Mouse (Mus musculus): ENCODE results near the gene Tnnc1. TPM values are rescaled to one million over a fixed set of nuclear protein-coding genes. Genes with fewer than 3 reads are reported as not detected.
A peak's percentile ranks its signal among the peaks of the same experiment; 100 is the strongest.

Gene Tnnc1
- total RNA-seq, 2 experiments from 2014 or later, result 1.4 to 1.7 TPM

DNA sequence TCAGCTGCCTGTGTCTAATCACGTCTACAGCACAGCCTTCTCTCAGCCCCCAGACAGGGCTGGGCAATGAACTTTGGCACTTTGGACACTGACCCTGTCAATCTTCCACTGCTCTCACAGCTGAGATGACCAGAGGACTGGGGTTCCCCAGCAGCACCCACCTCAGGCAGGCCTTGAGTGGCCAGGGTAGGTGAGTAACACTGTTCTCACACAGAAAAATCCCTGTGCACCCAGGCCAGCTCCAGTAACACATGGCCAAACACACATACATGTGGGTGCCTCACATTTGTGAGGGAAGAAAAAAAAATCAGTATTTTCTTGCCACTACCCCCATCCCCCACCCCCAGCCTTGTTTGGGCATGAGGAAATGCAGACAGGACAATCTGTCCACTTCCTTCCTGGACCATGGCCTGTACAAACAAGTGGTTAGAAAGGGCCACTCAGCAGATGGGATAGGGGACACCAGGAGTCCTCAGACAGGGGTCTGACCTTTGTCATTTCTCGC, 25.3 kb upstream of the Tnnc1 start:
- intact Hi-C loops (cut with DNase I), result no loop called here

GRCm38 (mm10) chr14:31183541-31183940, 24.6 kb upstream of the Tnnc1 start:
- intact Hi-C loops (cut with DNase I), result no loop called here
- DNase-seq, result no peak

More for the DNA sequence above, 25.3 kb upstream of the Tnnc1 start:
- no peak for DNase-seq

DNA sequence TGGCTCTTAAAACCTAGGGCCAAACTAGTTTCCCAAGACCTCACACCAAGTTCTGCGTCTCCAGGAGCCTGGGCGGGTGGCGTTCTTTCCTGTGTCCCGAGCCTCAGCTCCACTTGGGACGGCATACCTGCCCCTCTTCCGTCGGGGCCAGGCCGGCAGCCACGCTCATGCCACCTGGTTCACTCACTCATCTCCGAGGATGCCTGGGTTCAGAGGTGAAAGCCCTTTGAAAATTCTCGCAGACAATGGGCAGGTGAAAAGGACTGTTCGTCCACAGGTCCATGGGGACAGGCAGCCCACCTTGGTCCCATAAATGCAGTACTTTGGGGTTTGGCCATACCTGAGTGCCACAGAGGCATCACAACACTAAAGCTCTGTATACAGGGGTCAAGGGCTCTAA, 23.9 kb upstream of the Tnnc1 start:
- intact Hi-C loops (cut with DNase I), result no loop called here
- no peak for DNase-seq

DNA sequence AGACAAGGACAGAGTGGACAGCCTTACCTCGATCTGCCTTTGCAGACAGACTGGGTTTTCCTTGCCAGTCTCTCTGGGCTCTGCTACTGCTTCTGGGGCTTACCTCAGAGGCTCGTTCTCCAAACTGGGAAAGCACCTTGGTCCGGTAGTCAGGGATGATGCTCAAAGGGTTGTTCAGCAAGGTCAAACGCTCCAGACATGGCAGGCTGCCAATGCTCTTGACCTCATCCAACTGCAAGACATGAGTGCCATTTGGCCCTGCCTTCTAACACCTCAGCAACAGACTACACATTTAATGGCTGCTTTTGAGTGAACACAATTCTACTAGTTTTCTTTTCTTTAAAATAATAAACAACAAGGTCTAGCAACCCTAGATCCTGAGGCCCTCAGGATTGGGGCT, 21.5 kb upstream of the Tnnc1 start:
- intact Hi-C loops (cut with DNase I), result no loop called here
- no peak for DNase-seq

DNA sequence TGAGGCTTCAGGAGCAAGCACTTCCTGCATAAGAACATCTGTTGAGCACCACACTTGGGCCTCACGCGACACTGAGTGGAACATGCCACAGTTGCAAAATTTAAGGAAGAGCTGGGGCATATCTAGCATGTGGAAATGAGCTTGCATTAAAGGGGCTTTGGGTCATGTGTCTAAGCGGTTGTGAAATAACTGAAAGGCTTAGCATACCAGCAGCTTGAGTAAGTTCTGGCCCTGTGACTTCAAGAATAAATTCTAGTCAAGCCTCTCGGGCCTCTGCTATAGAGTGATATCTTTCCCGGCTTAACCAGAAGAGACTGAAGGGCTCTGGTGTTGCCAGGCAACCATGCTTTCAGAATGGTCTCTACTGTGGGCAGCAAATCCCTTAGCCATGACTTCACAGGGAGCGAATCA, 19.3 kb upstream of the Tnnc1 start:
- intact Hi-C loops (cut with DNase I), result no loop called here
- no peak for DNase-seq

- intact Hi-C loops (cut with DNase I), result no loop called here
- no peak for DNase-seq
These were observed 18.8 kb upstream of the Tnnc1 start for GRCm38 (mm10) chr14:31189348-31189747.

DNA sequence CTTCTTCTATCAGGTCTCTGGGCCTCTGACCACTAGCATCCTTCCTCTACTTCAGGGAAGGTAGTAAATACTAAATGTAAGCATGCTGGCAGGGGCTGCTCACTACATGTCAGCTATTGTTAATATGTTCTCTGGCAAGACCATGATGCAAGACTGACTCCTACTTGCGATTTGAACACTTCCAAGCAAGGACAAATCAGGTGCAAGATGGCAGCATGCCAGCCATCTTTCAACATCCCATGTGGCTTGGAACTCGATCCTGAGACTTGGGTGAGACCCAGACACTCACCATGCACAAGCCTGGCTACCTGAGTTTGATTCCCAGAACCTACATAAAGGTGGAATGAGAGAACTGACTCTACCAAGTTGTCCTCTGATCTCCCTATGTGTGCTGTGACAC, 16.2 kb upstream of the Tnnc1 start:
- intact Hi-C loops (cut with DNase I), result no loop called here

DNA sequence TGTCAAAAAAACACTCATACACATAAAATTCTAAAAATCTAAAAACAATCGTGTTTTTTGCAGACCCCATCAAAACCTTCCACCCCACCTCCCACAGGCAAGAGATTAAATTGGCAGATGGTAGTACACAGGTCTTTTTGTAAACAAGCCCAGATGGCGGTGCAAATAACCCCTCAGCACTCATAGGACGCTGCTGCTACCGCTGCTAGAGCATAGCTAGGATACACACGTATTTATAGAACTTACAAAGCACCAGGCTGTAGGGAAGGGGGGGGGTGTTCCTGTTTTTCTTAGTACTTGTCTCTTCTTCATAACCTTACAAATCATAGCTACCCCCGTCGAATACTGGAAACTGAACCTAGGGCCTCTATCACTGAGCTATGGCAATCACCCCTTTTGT, 14.3 kb upstream of the Tnnc1 start:
- intact Hi-C loops (cut with DNase I), result no loop called here
- no peak for DNase-seq

More for the DNA sequence above, 16.2 kb upstream of the Tnnc1 start:
- peak; percentile 35 for DNase-seq

DNA sequence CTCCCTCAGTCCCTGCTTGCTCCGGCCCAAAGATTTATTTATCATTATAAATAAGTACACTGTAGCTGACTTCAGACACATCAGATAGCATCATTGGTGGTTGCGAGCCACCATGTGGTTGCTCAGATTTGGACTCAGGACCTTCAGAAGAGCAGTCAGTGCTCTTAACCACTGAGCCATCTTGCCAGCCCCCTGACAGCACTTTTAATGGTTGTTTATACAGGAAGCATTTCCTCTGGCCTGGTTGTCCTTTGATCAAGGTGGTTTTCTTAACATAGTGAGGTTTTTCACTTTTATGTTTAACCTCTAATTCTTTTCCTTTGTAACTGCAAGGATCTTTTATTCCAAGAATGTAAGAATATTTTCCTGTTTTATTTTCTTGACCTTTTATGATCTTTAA, 13.7 kb upstream of the Tnnc1 start:
- DNase-seq, result no peak
- intact Hi-C loops (cut with DNase I), result no loop called here

DNA sequence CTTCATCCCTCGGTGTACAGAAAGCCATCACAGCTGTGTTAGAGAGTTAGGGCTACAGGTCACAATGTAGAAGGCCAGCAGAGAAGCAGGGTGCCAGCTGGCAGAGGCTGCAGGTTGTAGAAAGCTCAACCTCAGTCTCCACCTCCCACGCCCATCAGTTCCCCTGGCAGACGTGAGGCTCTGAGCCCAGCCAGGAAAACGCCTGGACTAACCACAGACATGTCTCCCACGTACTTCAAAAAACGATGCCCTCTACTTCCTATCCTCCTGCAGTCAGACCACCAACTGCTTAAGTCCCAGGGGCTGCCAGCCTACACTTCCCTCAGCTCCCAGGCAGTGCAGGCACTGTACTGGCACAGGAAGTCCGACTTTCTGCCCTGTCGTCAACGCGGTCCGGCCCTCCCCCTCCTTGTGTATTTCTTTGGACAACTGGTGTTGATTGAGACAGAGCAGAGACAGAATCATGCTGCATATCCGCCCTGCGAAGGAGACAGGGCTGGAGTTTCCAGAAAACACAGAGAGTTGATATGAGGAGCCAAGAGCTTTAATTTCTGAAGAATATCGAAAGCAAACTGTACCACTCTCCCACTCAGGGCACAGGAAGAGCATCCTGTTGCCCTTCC, 13.1 kb upstream of the Tnnc1 start:
- DNase-seq, result peak; percentile 51
- intact Hi-C loops (cut with DNase I), result no loop called here

- no peak for DNase-seq
These were observed 12.6 kb upstream of the Tnnc1 start for GRCm38 (mm10) chr14:31195521-31195920.

GRCm38 (mm10) chr14:31195968-31196367, 12.1 kb upstream of the Tnnc1 start:
- intact Hi-C loops (cut with DNase I), result no loop called here
- peak; percentile 43 for DNase-seq

More at GRCm38 (mm10) chr14:31195521-31195920, 12.6 kb upstream of the Tnnc1 start:
- intact Hi-C loops (cut with DNase I), result no loop called here

GRCm38 (mm10) chr14:31197547-31198516, 10.3 kb upstream of the Tnnc1 start:
- intact Hi-C loops (cut with DNase I), result no loop called here
- no peak for DNase-seq

DNA sequence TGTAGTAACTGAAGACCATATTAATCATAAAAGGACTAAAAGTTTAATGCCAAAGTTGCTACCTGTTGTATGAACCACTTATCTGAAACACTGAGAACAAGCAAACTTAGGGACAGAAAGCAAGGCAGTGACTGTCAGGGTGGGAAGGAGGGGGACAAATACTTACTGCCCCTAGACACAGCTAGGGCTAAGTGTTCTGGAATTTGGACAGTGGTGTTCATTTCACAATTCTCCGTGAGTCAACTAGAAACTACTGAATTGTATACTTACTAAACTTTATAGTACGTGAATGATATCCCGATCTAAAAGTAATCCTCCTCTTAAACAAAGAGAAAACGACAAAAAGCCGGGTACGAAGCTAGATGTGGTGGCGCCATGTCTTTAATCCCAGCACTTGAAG, 8.5 kb upstream of the Tnnc1 start:
- intact Hi-C loops (cut with DNase I), result no loop called here
- DNase-seq, result no peak

DNA sequence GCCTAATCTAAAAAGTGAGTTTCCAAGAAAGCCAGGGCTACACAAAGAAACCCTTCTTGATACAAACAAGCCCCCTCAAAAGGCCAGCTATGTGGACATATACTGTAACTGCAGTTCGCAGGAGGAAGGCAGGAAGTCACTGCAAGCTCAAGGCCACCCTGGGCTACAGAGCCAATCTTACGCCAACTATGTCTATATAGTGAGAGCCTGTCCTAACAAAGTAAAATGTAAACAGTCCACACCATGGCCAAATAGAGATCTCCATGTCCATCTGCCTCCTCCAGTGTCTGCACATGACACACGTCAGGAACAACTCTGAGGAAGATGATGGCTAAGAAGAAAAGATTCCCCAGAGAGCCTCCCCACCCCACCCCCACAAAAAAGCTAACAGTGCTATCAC, 8.1 kb upstream of the Tnnc1 start:
- intact Hi-C loops (cut with DNase I), result no loop called here
- DNase-seq, result no peak

DNA sequence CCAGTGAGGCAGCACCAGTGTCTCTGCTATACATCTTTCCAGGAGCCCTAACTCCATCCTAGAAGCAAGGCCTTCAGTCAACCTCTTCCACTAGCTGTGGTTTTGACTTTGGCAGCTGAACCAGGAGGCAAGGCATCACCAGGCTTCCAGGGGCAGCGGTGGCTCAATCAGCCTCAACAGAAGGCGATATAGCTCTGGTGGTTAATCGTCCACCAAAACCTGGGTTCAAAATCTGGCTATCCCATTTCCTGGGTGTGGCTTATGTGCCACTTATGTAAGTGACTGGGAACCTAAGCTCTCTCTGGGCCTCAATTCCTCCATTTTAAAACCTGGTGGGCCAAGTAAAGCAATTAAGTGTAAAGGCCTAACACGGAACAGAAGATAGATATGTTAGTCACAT, 3.3 kb upstream of the Tnnc1 start:
- DNase-seq, result no peak
- intact Hi-C loops (cut with DNase I), result no loop called here

DNA sequence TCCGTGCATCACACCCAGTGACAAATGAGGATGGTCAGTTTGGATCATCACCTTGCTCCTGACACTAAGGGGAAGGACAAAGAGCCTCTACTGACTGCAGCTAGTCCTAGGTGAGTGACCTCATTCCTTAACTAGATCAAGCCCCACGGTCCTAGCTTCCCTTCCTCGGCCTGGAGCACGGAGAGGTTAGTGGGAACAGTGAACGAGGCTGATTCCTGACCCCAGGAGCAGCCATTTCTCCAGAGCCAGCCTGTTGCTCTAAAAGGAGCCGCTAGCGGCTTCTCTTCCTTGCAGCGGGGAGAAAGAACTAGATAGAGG, 2.9 kb upstream of the Tnnc1 start:
- intact Hi-C loops (cut with DNase I), result no loop called here
- DNase-seq, result no peak

- intact Hi-C loops (cut with DNase I), result no loop called here
These were observed 2.3 kb upstream of the Tnnc1 start for GRCm38 (mm10) chr14:31205562-31206467.

GRCm38 (mm10) chr14:31206472-31206981, 1.6 kb upstream of the Tnnc1 start:
- DNase-seq, result peak; percentile 99
- intact Hi-C loops (cut with DNase I), result no loop called here

More at GRCm38 (mm10) chr14:31205562-31206467, 2.3 kb upstream of the Tnnc1 start:
- DNase-seq, result peak; percentile 62

DNA sequence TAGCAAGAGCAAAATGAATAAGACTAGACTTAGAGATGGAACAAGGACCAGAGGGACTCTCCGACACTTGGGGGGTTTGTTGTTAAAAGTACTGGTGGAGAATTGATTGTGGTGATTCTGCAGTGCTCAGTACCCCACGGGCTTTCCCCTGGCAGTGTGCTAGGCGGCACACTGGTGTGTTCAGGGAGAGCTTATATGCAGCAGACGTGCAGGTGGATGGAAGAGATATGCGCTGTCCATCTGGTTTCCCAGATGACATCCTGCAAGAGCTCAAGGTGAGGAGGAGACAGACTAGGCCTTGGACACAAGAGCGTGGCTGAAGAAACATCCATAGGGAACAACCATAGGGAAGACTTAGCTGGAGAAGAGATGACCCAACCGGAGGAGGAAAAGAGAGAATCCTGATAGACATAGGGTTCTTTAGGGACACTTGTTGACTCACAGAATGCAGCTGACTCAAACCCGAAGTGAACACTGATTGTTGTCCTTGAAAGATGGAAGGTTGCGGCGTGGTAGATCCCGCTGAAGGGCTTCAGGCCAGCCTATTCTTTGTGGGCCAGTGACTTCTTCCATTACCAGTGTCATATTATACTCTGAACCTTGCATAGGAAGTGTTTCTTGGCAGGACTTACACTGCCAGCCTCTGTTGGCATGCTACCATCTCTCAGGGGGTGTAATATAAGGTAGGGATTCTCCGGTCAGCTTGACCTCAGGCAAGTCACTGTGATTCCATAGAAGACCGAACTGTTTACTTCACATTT, 862 bp upstream of the Tnnc1 start:
- intact Hi-C loops (cut with DNase I), result no loop called here

More for the DNA sequence above, 862 bp upstream of the Tnnc1 start:
- no peak for DNase-seq
